Mouse (Mus musculus) liver, embryonic 14.5 days (tissue): ENCODE results near the gene Speer2. TPM values are rescaled to one million over a fixed set of nuclear protein-coding genes. Genes with fewer than 3 reads are reported as not detected.
A peak's percentile ranks its signal among the peaks of the same experiment; 100 is the strongest.

Experiments used
- ATAC-seq: fragments of 200-750 bp; cut with Nextera tagmentation; 2 replicates; pipeline ENCODE4 v1.8.0; 2017; ENCODE audit warnings: moderate number of reproducible peaks, mild to moderate bottlenecking, moderate library complexity; ENCODE audit not compliant: insufficient read depth
- DNase-seq, 3 experiments: peaks; one replicate each; pipeline ENCODE4 v3.0.0-alpha.2; 2012 to 2013; ENCODE audit warnings: low read depth in 3 of 3, low spot score in 3 of 3
- H3K27ac ChIP-seq: fragments of 300-500 bp; sonication (generic); 2 replicates; pipeline ENCODE4 v1.5.1; 2014; ENCODE audit warnings: moderate library complexity, mild to moderate bottlenecking, control low read depth, inconsistent platforms
- H3K27me3 ChIP-seq: fragments of 300-500 bp; sonication (generic); 2 replicates; pipeline ENCODE4 v1.6.1; 2014; ENCODE audit warnings: mild to moderate bottlenecking, low read length, moderate library complexity; ENCODE audit not compliant: control insufficient read depth, insufficient read depth
- H3K36me3 ChIP-seq: fragments of 300-500 bp; sonication (generic); replicated peaks from 2 replicates; pipeline ENCODE4 v1.6.1; 2014; ENCODE audit warnings: low read depth; ENCODE audit not compliant: control insufficient read depth, insufficient read depth
- H3K4me1 ChIP-seq, 2 experiments: fragments of 200-500 bp in 1 of 2; fragments of 300-500 bp in 1 of 2; sonication (generic) in 1 of 2; replicated peaks; 2 replicates each; pipeline ENCODE4 v1.6.1; 2012 to 2014; ENCODE audit warnings: antibody characterized with exemption in 1 of 2, inconsistent platforms in 1 of 2, low read length in 1 of 2; ENCODE audit not compliant: control insufficient read depth in 2 of 2, insufficient read depth in 2 of 2
- H3K4me2 ChIP-seq: fragments of 300-500 bp; sonication (generic); 2 replicates; pipeline ENCODE4 v1.6.1; 2014; ENCODE audit warnings: low read depth, mild to moderate bottlenecking, control low read depth, moderate library complexity
- H3K4me3 ChIP-seq, 2 experiments: fragments of 200-500 bp in 1 of 2; fragments of 300-500 bp in 1 of 2; sonication (generic) in 1 of 2; 2 replicates each; pipeline ENCODE4 v1.5.1; 2012 to 2014; ENCODE audit warnings: low read depth in 2 of 2, low read length in 2 of 2, mild to moderate bottlenecking in 2 of 2, control low read depth in 1 of 2, inconsistent platforms in 1 of 2, moderate library complexity in 1 of 2; ENCODE audit not compliant: insufficient read depth in 1 of 2
- H3K9ac ChIP-seq: fragments of 300-500 bp; sonication (generic); replicated peaks from 2 replicates; pipeline ENCODE4 v1.6.1; 2014; ENCODE audit warnings: mild to moderate bottlenecking, control low read depth, moderate library complexity
- H3K9me3 ChIP-seq: fragments of 300-500 bp; sonication (generic); 2 replicates; pipeline ENCODE4 v1.6.1; 2016; ENCODE audit warnings: low read length, mixed read lengths; ENCODE audit not compliant: control insufficient read depth
- CTCF ChIP-seq: IDR thresholded peaks from 2 replicates; pipeline ENCODE4 v1.5.1; 2016; ENCODE audit warnings: antibody characterized with exemption, low read depth, control low read depth
- EP300 ChIP-seq: IDR thresholded peaks from 2 replicates; pipeline ENCODE4 v1.6.1; 2016; ENCODE audit warnings: antibody characterized with exemption, low read depth
- WGBS: fragments of 180-500 bp; shearing (Covaris S2); extraction: QIAGEN DNeasy Blood & Tissue Kit; methylation state at CpG from one replicate; pipeline ENCODE4 v1.1.7; 2014; ENCODE audit not compliant: insufficient replicate concordance; 5-methylcytosine and 5-hydroxymethylcytosine counted together
- polyA plus RNA-seq, 2 experiments: library from polyadenylated mRNA; depleted of rRNA in 1 of 2; stranded (reverse) in 1 of 2; unstranded in 1 of 2; fragments of >200 nt; fragmentation: Nextera tagmentation in 1 of 2; extraction: Ambion mirVana in 1 of 2; gene quantifications; 2 replicates each; pipeline versions ENCODE4 v1.2.1 to v1.2.3; 2012 to 2014

Speer2 gene
- polyA plus RNA-seq (2012; rRNA removed) (not detected in 2 replicates), polyA plus RNA-seq (2014; fragmentation: Nextera tagmentation; extraction: Ambion mirVana) (not detected in 2 replicates)

GRCm38 (mm10) chr16:69863644-69864043, at the start of gene Speer2:
Gene Speer2, minus strand, starts transcription at chr16:69863744.
- H3K36me3 ChIP-seq: no peaks in the 10 kb centered on the region
- H3K9ac ChIP-seq: no peak within 1 kb of the TSS
- H3K4me2 ChIP-seq: no peak within 1 kb of the TSS
- no peaks in the 10 kb centered on the region for H3K9me3 ChIP-seq
- ATAC-seq (no peak), DNase-seq (no peak)
- no peak within 1 kb of the TSS for H3K4me3 ChIP-seq
- TF ChIP-seq CTCF (no peak), EP300 (no peak)
- no peak within 1 kb of the TSS for H3K27ac ChIP-seq
- no peaks in the 10 kb centered on the region for H3K27me3 ChIP-seq
- H3K4me1 ChIP-seq: no peaks in the 10 kb centered on the region
- 77% methylated on average over 4 of the region's 4 CpGs for WGBS

- DNase-seq: peak in 1 of 3 experiments; percentile 2
- ATAC-seq: peak; percentile 43
- H3K9me3 ChIP-seq: no peaks in the 10 kb centered on the region
- no peak overlapping the region for H3K9ac ChIP-seq
- H3K4me1 ChIP-seq: no peaks in the 10 kb centered on the region
- no peak overlapping the region for H3K27ac ChIP-seq
- H3K4me2 ChIP-seq: no peak overlapping the region
- TF ChIP-seq EP300: no peak
- no peak for TF ChIP-seq CTCF
- no peak overlapping the region for H3K4me3 ChIP-seq
- no peaks in the 10 kb centered on the region for H3K36me3 ChIP-seq
- H3K27me3 ChIP-seq: no peaks in the 10 kb centered on the region
Measured at GRCm38 (mm10) chr16:69904303-69904702, 40.8 kb upstream of the Speer2 start.

GRCm38 (mm10) chr16:69880712-69881111, 17.2 kb upstream of the Speer2 start:
- Histone ChIP-seq H3K36me3 (no peaks in the 10 kb centered on the region), H3K9me3 (no peaks in the 10 kb centered on the region), H3K4me2 (no peak overlapping the region), H3K27me3 (no peaks in the 10 kb centered on the region), H3K4me3 (no peak overlapping the region), H3K9ac (no peak overlapping the region), H3K27ac (no peak overlapping the region), H3K4me1 (no peaks in the 10 kb centered on the region)
- no peak for ATAC-seq
- TF ChIP-seq CTCF (no peak), EP300 (no peak)
- DNase-seq: no peak

- Histone ChIP-seq H3K4me1 (no peaks in the 10 kb centered on the region), H3K9me3 (no peaks in the 10 kb centered on the region), H3K27ac (no peak overlapping the region), H3K27me3 (no peaks in the 10 kb centered on the region), H3K4me2 (no peak overlapping the region), H3K9ac (no peak overlapping the region), H3K4me3 (no peak overlapping the region), H3K36me3 (no peaks in the 10 kb centered on the region)
- no peak for DNase-seq
- WGBS: 55% methylated on average over 2 of the region's 2 CpGs
- TF ChIP-seq CTCF (no peak), EP300 (no peak)
- ATAC-seq: no peak
Measured at GRCm38 (mm10) chr16:69836628-69837027, 26.9 kb downstream of the Speer2 start.

- Histone ChIP-seq H3K4me2 (no peak overlapping the region), H3K36me3 (no peaks in the 10 kb centered on the region), H3K9me3 (no peaks in the 10 kb centered on the region), H3K4me1 (no peaks in the 10 kb centered on the region), H3K9ac (no peak overlapping the region), H3K4me3 (no peak overlapping the region), H3K27me3 (no peaks in the 10 kb centered on the region), H3K27ac (no peak overlapping the region)
- TF ChIP-seq CTCF (no peak), EP300 (no peak)
- WGBS: 54% methylated on average over 5 of the region's 5 CpGs
- DNase-seq (no peak), ATAC-seq (no peak)
Measured at GRCm38 (mm10) chr16:69813652-69814051, 49.9 kb downstream of the Speer2 start.
